ENCODE assay signal across 8 mouse cellular contexts in the genomic region with DNA sequence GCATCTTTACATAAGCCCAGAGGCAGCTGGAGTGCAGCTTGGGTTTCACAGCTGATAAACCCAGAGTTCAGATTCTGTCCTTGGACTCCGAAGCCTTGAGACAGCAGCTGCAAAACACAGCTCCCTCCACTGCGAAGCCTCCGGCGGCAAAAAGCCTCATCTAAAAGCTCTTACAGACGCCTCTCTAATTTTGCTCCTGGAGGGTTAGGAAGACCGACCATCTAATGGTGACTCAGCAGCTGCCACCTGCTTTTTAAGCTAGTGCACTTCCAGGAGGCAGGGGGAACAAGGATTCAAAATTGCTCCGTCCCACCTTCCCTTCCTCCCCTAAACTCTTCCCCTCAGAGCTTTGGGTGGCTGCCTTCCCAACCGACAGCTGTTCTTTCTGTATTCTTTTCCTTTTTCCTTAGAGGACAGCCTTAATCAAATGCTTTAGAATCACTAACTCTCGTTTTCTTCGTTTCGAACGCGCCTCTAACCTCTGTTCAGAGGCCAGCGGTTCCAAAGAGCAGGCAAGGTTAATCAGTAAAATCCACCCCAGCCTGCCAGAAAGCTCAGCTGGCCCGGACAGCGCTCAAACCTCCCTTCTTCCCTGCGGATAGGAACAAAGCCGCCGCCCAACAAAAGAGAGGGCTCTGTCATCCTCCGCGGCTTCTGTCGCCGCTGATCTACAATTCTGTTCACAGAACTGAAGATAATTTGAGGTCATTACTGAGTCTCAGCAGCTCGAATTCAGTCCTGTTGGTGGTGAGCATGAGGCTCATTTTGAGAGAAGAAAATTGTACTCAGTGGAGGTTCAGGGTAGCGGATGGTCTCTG. TPM values are rescaled to one million over a fixed set of nuclear protein-coding genes. Genes with fewer than 3 reads are reported as not detected.
DNase-seq lines count a peak whose midpoint lies in the region; ATAC-seq lines count a peak whose summit lies in the region.

No protein-coding gene starts in this region.

- ATAC-seq in frontal cortex, adult (ENCODE audit: low TSS enrichment): peak; percentile 76
- ATAC-seq in hindbrain, embryonic 13.5 days (ENCODE audit: low FRiP score): peak; percentile 84
- peak; percentile 86 for ATAC-seq in megakaryocyte progenitor cell, adult 5-6 weeks (replicated peaks; ENCODE audit: poor library complexity)

- peak overlapping the region; percentile 49 for H3K4me2 ChIP-seq in hindbrain, embryonic 13.5 days

- H3K36me3 ChIP-seq in hindbrain, embryonic 13.5 days: no peaks in the 10 kb centered on the region

- no peaks in the 10 kb centered on the region for H3K9me3 ChIP-seq in hindbrain, embryonic 13.5 days

- peak overlapping the region; percentile 95 for H3K27ac ChIP-seq in hindbrain, embryonic 13.5 days

- DNase-seq in ZHBTc4 (ENCODE audit: low read depth, low spot score): peak; percentile 58
- peak; percentile 62 for DNase-seq in cerebellum, adult 8-10 months
- peak; percentile 43 to 50 for DNase-seq in layer of hippocampus, postnatal 25 days (ENCODE audit: extremely low spot score in 1 of 2, low spot score in 1 of 2)
- DNase-seq in right cerebral cortex, postnatal 14 days: peak; percentile 43
- DNase-seq in spleen, adult 18-20 months: no peak

- H3K27me3 ChIP-seq in hindbrain, embryonic 13.5 days: no peaks in the 10 kb centered on the region

- 2% methylated on average over 25 of the region's 25 CpGs for WGBS in hindbrain, embryonic 13.5 days

- H3K4me3 ChIP-seq in hindbrain, embryonic 13.5 days: peak overlapping the region; percentile 25

- H3K9ac ChIP-seq in hindbrain, embryonic 13.5 days: peak overlapping the region; percentile 65

- peaks cover 30% of the 10 kb centered on the region for H3K4me1 ChIP-seq in hindbrain, embryonic 13.5 days (replicated peaks)

RNA-seq across cellular contexts. Expression of gene Hgd, which starts 4.5 kb away (rescaled TPM):
- polyA plus RNA-seq in hindbrain, embryonic 13.5 days (2015; fragmentation: Nextera tagmentation; extraction: Ambion mirVana): 0.22 TPM in 1 of 2 replicates, not detected in the other
- total RNA-seq in layer of hippocampus, postnatal 25 days (2021): not detected
- total RNA-seq in megakaryocyte progenitor cell, adult 5-6 weeks (2015): not detected in 2 replicates
- 0.20 TPM in 1 of 2 replicates, not detected in the other for total RNA-seq in megakaryocyte progenitor cell, adult 5-6 weeks (2017)

RNA-seq across cellular contexts. Expression of gene Rabl3, which starts 44.7 kb away (rescaled TPM):
- 20.5 and 22.9 TPM in 2 replicates for polyA plus RNA-seq in hindbrain, embryonic 13.5 days (2015; fragmentation: Nextera tagmentation; extraction: Ambion mirVana)
- 1 to 10 TPM; 8.1 to 8.7 TPM for total RNA-seq in layer of hippocampus, postnatal 25 days (2021)
- total RNA-seq in megakaryocyte progenitor cell, adult 5-6 weeks (2015): 12.3 and 20.9 TPM in 2 replicates
- 9.5 and 9.9 TPM in 2 replicates for total RNA-seq in megakaryocyte progenitor cell, adult 5-6 weeks (2017)

RNA-seq across cellular contexts. Expression of gene Gtf2e1, which starts 44.8 kb away (rescaled TPM):
- polyA plus RNA-seq in hindbrain, embryonic 13.5 days (2015; fragmentation: Nextera tagmentation; extraction: Ambion mirVana): 33.6 and 33.7 TPM in 2 replicates
- total RNA-seq in layer of hippocampus, postnatal 25 days (2021): 10 to 100 TPM; 17.2 to 18.8 TPM
- total RNA-seq in megakaryocyte progenitor cell, adult 5-6 weeks (2015): 18.8 and 19.5 TPM in 2 replicates
- 24.9 and 26.6 TPM in 2 replicates for total RNA-seq in megakaryocyte progenitor cell, adult 5-6 weeks (2017)

Comparison
In these comparisons a context has a peak if more than half of its experiments do, and no peak if none do; other contexts are left out.
1. DNase-seq: peak in ZHBTc4 (single experiment), cerebellum, adult 8-10 months (single experiment), layer of hippocampus, postnatal 25 days (2 of 2) and right cerebral cortex, postnatal 14 days (single experiment); none in spleen, adult 18-20 months (0 of 2).
2. Peak in every context shown above with its lines, with median percentiles within 50 percentile points of each other: ATAC-seq.